Mouse (Mus musculus) adrenal gland (tissue): ENCODE measurements around the gene Pagr1a.

Source experiments
- intact Hi-C: fragments of 180-260 bp; cut with DNase I; formaldehyde crosslinking; loops from one replicate; pipeline ENCODE4 v1.15.1; 2025

Pagr1a gene

DNA sequence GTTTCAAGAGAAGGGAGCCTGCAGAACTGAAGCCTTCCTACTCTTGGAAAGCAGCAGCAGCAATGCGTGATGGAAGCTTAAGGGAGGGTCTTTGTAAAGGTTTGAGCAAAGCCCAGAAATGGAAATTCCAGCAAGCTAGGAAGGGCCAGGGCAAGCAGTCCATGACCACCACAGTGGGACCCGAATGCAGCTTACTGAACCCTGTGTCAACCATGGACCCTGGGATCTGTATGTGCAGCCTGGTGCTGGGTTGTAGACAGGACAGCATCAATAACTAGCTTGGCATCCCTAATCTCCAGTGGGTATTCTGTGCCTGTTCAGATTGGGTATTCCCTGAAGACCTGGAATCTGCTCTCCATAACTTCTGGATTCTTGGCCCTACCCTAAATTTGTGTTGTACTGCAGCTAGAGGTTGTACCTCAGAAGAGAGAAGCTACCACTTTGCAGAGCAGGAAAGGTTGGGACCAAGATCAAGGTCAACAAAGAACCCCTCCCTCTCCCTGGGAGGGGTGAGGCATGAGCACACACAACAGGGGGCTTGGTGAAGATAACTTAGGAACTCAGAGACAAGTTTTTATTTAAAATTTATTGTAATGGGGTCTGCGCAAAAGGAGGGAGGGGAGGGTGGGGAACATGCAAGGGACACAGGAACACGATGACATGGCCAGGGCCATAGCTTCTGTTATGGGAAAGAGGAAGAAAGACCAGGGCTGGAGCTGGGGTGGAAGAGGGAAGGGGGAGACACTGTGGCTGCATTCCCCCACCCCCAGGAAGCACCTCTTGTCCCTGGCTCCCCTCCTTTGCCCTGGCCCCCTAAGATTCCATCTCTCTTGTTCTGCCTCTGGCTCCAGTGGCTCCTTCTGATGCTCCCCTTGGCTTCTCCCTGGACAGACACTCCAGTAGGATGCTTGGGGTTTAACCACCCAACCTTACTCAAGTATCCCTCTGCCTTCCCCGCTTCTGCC is 4.7 kb upstream of the Pagr1a start:
- intact Hi-C loops, result no loop called here

GRCm38 (mm10) chr7:127020901-127021562 is 3.9 kb upstream of the Pagr1a start, which contains the start of the genes Gm42742 and Prrt2:
Gene Gm42742 (minus strand): TSS chr7:127021097.
Gene Prrt2 (minus strand): TSS chr7:127021211.
- intact Hi-C loops, result no loop called here

GRCm38 (mm10) chr7:127020491-127020890 is 3.3 kb upstream of the Pagr1a start:
- intact Hi-C loops, result no loop called here

DNA sequence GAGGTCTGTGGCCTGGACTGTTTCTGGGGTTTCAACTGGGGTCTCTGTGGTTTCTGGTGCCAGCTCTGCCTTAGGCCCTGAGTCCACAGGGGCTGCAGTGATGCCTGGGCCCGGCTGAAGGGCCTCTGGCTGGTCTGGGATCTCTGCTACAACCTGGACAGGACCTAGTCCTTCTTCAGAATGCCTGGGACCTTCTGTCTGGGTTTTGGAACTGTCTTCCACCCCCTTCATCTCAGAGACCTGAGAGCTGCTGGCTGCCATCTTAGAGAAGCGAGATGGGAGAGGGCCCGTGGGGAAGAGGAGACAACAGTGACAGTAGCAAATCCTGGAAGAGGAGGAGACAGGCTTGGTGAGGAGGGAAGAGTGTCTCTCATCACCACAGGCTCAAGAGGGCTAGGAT is 2.9 kb upstream of the Pagr1a start:
- intact Hi-C loops, result no loop called here

DNA sequence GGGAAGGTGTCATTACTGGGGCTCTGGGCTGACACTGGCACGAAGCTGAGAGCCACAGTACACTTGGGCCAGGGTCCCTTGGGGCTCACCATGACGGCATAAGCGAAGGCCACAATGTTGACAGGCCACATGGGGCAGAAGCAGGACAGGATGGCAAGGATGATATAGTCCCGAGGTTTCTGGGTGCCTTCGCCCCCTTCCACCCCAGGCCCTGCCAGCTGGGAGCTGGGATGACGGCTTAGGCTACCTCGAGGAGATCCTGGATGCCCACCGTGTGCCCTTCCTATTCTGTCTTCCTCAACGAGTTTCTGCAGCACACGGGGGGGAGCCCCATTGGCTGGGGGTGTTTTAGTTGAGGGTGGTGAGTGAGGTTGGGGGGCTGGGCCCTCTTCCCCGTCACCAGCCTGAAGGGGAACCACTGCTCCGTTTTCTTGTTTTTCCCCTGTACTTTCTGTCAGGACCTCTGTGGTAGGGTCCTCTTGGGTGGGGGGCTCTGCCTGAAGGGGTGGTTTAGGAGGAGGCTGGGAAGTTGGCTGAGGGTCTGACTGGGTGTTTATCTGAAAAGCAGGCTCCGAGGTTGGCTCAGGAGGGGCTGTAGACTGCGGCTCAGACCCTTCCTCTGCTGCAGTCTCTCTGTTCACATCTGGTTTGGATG is 2.3 kb upstream of the Pagr1a start:
- intact Hi-C loops, result no loop called here

- intact Hi-C loops, result no loop called here
These were observed 1.5 kb upstream of the Pagr1a start for GRCm38 (mm10) chr7:127018416-127019305.

GRCm38 (mm10) chr7:127017950-127018345 is 796 bp upstream of the Pagr1a start:
- intact Hi-C loops, result no loop called here

- intact Hi-C loops, result no loop called here
These were observed 640 bp downstream of the Pagr1a start for GRCm38 (mm10) chr7:127016486-127016938.

DNA sequence TGATC is 869 bp downstream of the Pagr1a start, which contains the start of gene Pagr1b:
Gene Pagr1b, minus strand, starts transcription at position 4 of the 5 bp plus-strand sequence.
- intact Hi-C loops, result no loop called here

- intact Hi-C loops, result no loop called here
These were observed 1.1 kb downstream of the Pagr1a start for GRCm38 (mm10) chr7:127016081-127016480.

DNA sequence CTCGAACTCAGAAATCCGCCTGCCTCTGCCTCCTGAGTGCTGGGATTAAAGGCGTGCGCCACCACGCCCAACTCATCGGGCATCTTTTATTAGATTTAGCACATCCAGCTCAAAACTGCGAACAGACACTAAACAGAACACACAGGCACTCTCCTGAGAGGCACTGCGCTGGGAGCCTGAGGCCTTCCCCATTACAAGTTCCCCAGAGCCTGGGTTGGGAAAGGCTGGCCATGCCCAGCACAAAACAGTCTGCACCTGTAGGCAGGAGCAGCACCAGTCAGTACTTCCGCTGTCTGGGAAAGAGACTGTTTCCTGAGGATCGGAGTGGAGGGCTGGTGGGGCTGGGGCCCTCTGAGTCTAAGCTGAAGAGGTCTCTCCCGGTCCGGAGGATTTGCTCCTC is 2.2 kb downstream of the Pagr1a start:
- intact Hi-C loops, result loop anchor here (5.0 kb wide), 1 partner anchor 38 kb away; the partner anchor contains the start of genes Cdipt and Cdiptos

DNA sequence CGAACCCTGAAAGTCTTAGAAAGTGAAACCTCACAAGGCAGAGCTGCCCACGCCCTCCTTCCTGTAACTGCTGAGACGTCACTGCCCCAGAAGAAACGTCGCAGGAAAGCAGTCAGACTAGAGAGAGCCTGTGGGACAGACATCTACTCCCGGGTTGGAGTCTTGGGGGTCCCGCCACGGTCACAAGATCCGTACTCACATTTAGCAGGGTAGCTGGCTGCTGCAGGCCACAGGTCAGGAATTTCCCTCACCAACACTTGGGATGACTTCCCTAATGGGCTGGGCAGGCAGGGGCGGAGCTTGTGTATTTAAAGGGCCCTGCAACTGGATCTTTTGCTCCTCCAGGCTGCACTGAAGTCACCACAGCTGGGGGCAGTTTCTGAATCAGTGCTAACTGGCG is 2.8 kb downstream of the Pagr1a start, which contains the start of gene Mvp:
Gene Mvp, minus strand, starts transcription at position 302 of the 400 bp plus-strand sequence.
- intact Hi-C loops, result loop anchor here (5.0 kb wide), 1 partner anchor 37 kb away; the partner anchor contains the start of genes Cdipt and Cdiptos

GRCm38 (mm10) chr7:127013385-127013784 is 3.8 kb downstream of the Pagr1a start:
- intact Hi-C loops, result loop anchor here (5.0 kb wide), 1 partner anchor 36 kb away; the partner anchor contains the start of genes Cdipt and Cdiptos

- intact Hi-C loops, result loop anchor here (5.0 kb wide), 1 partner anchor 36 kb away; the partner anchor contains the start of genes Cdipt and Cdiptos
These were observed 4.3 kb downstream of the Pagr1a start for GRCm38 (mm10) chr7:127012845-127013244.

DNA sequence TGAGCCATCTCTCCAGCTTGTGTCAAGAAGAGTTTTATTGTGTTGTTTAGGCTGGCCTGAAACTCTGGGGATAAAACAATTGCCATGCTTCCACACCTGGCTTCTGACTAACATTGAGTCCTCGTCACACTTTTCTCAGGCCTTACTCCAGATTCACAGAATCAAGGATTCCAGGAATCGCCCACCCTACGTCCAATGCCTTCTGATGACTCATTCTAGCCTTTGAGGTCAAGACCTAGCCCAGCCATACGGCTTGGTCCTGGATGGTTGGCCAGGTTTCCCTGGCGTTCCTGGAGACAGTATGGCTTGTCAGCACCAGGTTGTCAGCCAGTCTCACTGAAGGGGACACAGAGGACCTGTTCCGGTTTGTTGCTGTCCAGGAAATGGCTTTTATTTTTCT is 4.8 kb downstream of the Pagr1a start:
- intact Hi-C loops, result loop anchor here (5.0 kb wide), 1 partner anchor 35 kb away; the partner anchor contains the start of genes Cdipt and Cdiptos

DNA sequence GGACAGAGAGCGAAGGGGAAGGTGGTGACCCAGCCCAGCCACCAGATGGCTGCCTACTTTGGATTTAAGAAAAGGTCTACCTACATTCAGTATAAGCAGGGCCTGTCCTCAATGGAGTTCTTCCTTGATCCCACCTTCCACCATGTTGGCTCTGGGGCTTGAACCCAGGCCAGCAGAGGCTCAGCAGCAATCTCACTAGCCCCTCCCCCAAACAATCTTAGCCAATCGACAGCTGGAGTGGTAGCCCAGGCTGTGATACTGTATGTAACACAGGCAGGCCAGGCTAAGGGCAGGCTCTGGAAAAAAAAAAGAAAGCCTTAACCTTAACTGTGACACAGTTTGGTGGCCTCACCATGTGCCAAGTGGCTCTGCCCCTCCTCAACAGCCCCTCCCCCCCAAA is 5.4 kb downstream of the Pagr1a start:
- intact Hi-C loops, result loop anchor here (5.0 kb wide), 1 partner anchor 34 kb away; the partner anchor contains the start of genes Cdipt and Cdiptos

DNA sequence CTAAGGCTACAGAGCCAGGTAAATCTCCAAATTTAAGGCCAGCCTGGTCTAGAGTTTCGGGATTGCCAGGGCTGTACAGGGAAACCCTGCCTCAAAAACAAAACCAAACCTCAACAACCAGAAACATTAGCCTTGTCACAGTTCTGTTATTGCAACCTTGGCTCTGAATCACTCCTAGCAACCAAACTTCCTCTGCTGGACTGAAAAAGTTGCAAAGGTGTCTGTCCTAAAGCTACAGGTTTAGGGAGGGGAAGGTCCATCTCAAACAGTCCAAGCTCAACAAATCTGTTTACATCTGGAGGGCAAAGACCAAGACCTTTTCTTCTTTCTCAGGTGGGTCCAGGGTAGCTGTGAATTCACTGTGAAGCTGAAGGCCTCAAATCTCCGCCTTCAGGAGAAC is 6.1 kb downstream of the Pagr1a start:
- intact Hi-C loops, result loop anchor here (5.0 kb wide), 1 partner anchor 34 kb away; the partner anchor contains the start of genes Cdipt and Cdiptos

- intact Hi-C loops, result loop anchor here (5.0 kb wide), 1 partner anchor 32 kb away; the partner anchor contains the start of genes Cdipt and Cdiptos
These were observed 7.7 kb downstream of the Pagr1a start for GRCm38 (mm10) chr7:127009307-127010085.

DNA sequence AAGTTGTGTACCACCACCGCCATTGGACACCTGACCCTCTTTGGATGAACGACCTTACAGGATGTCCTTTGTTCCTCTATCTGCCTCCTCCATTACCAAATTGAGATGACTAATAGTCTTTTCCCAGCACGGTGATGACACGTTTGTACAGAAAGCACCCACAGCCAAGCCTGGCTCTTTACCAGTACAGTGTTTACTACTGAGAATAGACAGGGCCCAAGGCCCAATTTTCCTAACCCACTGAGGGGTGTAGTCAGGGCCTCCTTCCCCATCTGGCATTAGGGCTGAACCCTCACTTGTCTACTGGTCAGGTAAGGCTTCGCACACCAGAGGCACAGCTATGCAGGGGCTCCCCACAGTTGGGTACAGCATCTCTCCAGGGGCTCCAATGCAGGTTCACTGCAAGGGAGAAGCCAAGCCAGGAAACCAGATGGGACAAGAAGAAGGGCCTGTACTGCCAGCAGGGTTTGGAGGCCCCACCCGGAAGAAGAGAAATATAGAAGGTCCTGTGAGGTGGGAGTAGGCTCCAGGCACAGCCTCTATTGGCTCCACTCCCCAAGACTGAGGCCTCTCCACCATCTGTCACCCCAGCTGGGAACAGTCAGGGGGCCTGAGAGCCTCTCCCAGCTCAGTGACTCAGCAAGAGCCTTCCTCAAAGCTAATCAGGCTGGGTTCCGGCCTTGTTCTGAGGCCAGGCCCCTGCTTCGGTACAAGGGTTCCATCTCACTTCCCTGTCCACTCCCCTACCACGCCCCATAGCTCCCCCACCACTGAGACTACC is 8.7 kb downstream of the Pagr1a start:
- intact Hi-C loops, result no loop called here
